Mouse (Mus musculus) stomach, postnatal 0 days (tissue): ENCODE results near the gene Slc37a4.

Experiments
- CTCF ChIP-seq: IDR thresholded peaks from 2 replicates; pipeline ENCODE4 v1.5.1; 2016; ENCODE audit warnings: antibody characterized with exemption, low read depth, mild to moderate bottlenecking, moderate library complexity
- EP300 ChIP-seq: optimal IDR thresholded peaks from 2 replicates; pipeline ENCODE3; 2016; ENCODE audit warnings: antibody characterized with exemption

- TF ChIP-seq CTCF, result no peak
- TF ChIP-seq EP300, result no peak
These were observed 8.4 kb downstream of the Slc37a4 start for GRCm38 (mm10) chr9:44405011-44405410.
